Mouse (Mus musculus) lung, postnatal 0 days (tissue): Measurements from ENCODE around the gene Slc25a13.

Experiments
- CTCF ChIP-seq: IDR thresholded peaks from 2 replicates; pipeline ENCODE4 v1.5.1; 2016; ENCODE audit warnings: antibody characterized with exemption, mild to moderate bottlenecking
- EP300 ChIP-seq: IDR thresholded peaks from 2 replicates; pipeline ENCODE4 v1.6.1; 2016; ENCODE audit warnings: antibody characterized with exemption, mild to moderate bottlenecking, control low read depth

DNA sequence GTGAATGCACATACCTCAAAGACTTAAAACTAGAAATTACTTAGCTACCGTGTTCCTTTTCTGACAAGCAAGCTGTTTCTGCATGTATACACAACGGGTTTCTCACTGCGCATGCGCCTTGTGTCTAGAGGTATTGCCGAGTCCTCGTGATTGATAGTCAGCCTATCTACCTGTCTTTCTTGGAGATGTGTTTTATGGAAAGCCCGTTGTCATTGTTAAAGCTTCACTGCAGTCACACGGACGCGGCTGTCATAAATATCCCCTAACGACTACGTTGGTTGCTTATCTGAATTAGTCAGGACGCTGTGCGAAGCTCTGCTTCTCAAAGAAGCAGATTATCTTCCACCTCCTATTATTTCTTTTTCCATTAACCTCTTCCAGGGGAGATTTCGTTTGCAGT lies 201.4 kb downstream of the Slc25a13 start:
- TF ChIP-seq CTCF = no peak
- no peak for TF ChIP-seq EP300
